Mouse (Mus musculus) lung, postnatal 25 days (tissue): Measurements from ENCODE around the gene Gdf1.

ENCODE experiments used
- DNase-seq: peaks from one replicate; pipeline ENCODE4 v3.0.0; 2022; ENCODE audit warnings: low spot score

Gdf1 gene

DNA sequence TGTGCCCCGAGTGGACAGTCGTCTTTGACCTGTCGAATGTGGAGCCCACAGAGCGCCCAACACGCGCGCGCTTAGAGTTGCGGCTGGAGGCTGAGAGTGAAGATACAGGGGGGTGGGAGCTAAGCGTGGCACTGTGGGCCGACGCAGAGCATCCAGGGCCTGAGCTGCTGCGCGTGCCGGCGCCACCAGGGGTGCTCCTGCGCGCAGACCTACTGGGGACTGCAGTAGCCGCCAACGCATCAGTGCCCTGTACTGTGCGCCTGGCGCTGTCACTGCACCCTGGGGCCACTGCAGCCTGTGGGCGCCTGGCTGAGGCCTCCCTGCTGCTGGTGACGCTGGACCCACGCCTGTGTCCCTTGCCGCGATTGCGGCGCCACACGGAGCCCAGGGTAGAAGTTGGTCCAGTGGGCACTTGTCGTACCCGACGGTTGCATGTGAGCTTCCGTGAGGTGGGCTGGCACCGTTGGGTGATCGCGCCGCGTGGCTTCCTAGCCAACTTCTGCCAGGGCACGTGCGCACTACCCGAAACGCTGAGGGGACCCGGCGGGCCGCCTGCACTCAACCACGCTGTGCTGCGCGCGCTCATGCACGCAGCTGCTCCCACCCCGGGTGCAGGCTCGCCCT, 1.2 kb downstream of the Gdf1 start:
- no peak for DNase-seq

DNA sequence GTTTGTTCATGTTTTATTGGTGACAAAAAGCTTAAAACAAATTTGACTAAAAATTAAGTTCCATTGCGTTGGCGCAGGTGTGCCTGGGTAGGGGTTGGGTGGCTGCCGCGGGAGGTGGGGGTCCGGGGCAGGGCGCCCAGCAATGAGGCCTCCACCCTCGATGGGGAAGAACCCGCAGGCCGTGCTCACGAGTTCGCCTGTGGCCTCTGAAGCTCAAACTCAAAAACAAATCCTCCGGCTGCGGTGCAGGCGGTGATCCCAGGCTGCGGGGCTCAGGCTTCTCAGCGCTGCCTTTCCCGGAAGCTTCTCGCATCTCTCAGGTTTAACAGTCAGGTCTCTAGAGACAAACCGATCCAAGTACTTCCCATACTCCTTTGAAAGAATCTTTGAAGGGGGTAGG, 1.9 kb downstream of the Gdf1 start:
- no peak for DNase-seq

GRCm38 (mm10) chr8:70332070-70332877, 2.7 kb downstream of the Gdf1 start:
- peak; percentile 56 for DNase-seq

- no peak for DNase-seq
These were observed 3.2 kb downstream of the Gdf1 start for GRCm38 (mm10) chr8:70332878-70333202.

- DNase-seq = no peak
These were observed 9.3 kb downstream of the Gdf1 start for GRCm38 (mm10) chr8:70338931-70339330.

DNA sequence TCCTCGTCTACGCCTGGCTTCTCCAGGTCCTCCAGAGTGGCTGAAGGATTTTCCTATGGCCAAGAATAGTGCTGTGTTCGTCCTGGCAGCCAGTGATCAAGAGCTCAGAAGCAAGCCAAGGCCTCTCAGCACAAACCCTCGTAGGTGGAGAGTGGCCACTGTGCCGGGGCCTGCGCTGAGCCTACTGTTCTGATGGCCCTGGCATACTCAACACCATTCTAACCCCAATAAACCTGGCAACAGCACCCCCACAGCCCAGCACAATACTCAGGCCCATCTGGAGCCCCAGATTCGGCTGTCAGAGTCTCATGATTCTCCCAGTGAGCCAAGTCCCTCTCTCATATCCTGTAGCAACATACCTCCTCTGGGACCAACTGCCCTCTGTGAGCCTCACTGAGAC, 11.0 kb downstream of the Gdf1 start:
- no peak for DNase-seq

- DNase-seq = no peak
These were observed 12.4 kb downstream of the Gdf1 start for GRCm38 (mm10) chr8:70342007-70342406.

DNA sequence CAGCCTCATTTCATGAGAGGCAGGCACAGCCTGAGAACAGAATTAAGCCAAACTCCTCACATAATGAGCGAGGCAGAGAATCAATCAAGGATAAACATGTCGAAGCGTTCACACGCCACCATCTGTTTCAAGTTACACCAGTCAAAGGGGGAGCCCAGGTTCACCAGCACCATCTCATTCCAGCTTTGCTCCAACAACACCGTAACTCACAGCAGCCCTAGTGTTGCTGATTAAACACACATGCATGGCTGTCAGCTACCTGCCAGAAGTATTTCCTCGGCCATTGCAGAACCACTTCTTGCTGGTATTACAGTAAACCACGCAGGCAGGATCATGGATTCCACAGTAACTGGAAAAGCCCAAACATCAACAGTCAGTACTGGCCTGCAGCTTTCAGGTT, 13.5 kb downstream of the Gdf1 start:
- DNase-seq = no peak

DNA sequence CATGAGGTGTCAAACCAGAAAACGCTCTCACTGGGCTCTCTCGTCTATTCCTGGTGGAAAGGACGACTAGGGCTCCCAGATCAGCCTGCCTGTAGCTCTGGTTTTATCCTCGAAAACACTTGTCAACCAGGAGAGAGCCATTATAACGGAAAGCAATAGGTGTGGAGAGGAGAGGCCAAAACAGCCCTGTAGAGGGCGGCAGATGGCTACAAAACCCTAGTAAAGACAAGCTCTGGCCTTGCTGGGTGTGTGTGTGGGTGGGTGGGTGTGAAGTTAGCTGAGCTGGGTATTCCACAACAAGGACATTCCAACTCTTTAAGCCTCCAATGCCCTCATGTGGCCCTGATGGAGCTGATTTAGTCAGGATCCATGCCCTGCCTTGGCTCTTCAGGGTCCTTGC, 14.1 kb downstream of the Gdf1 start:
- no peak for DNase-seq

DNA sequence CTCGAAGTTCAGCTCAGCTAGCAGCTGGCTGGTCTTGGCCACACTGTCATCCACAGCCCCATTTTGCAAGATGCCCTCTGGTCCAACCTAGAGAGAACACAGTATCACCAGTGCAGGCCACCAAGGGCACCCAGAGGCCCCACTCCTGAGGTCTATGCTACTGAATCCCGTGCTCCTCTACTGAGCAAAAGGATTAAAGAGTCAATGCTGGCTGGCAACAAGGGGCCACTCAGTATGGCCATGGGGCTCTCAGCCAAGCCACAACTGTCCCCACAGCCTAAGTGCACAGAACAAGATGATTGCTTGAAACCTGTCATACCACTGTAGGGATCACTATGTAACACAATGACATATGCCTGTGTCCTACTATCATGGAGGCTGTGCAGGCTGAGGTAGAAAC, 14.7 kb downstream of the Gdf1 start:
- DNase-seq = no peak

GRCm38 (mm10) chr8:70347443-70347842, 17.8 kb downstream of the Gdf1 start:
- DNase-seq = no peak

DNA sequence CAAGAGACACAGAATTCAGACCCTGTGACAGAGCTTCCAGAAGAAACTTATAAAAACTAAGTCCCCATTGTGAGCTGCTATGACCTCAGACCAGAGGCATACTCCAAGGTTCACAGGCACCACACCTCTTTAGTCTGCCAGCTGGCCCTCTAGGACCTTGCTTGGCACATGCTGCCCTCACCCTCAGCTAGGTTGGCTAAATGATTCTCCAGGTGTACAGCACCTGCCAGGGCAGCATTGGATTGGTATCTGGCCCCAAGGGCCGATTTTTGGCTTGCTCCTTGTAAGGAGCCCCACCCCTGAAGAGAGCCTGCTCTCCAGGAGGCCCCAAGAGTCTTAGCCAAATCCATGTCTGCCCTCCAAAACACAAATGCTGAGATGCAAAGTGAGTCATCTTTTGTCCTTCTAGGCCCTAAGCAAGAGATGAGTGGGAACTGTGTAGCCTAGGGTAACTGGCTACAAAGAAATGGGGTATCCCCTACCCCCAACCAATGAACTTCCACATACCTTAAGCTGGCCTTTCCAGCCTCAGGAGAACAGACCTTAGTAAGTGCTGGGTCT, 18.3 kb downstream of the Gdf1 start:
- no peak for DNase-seq

GRCm38 (mm10) chr8:70351035-70351999, 21.7 kb downstream of the Gdf1 start:
- DNase-seq = no peak

DNA sequence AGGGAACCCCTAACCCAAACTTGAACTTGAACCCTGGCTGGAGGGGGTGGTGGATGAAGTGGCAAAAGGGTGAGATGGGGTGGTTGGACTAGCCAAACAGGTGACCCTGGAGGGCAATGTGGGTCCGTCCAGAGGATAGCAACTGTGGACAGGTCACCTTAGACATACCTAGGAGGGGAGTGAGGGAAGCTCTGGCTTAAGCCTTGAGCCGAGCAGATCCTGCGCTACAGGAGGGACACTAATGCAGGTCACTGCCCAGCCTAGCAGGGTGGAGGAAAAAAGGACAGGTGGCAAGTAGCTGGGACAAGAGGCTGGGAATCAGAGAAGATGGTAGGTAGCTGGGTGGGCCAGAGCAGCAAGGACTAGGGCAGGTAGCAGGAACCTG, 22.4 kb downstream of the Gdf1 start:
- no peak for DNase-seq

GRCm38 (mm10) chr8:70352657-70353151, 23.1 kb downstream of the Gdf1 start:
- no peak for DNase-seq

- DNase-seq = peak; percentile 99
These were observed 23.7 kb downstream of the Gdf1 start, which contains the start of gene Upf1 for GRCm38 (mm10) chr8:70353194-70353817. Upf1 (minus strand) TSS chr8:70353278.

DNA sequence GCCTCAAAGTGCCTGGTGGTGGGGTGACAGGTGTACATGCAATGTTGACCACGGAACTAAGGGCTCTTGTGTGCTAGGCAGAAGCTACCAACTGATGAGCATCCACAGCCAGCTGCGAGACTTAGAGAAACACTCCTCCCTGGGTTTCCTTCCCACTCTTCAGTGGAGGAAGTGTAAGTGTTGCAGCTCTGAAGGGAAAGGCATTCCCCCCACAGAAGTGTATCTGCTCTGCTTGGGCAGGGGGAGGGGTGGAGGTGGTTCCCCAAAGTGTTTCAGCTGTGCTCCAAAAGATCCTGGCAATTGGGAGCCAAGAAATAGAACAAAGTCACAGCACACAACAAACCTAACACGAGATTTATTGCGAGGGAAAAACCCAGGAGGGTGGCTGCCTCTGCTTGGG, 24.4 kb downstream of the Gdf1 start:
- no peak for DNase-seq

DNA sequence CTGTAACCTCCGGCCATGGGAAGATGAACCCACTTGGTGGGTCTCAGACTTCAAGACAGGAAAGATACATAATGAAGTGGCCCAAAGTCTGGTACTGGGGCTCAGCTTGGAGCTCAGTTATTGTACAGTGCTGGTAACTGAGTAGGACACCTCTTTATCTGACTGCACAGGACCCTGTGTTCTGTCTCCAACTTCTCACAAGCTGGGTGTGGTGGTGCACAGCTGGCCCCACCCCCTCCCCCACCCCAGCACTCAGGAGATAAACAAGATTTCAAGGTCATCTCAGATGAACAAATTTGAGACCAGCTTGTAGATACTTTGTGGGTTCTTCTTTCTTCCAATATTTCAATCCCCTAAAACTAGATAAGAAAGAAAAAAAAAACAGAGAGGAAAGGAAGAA, 26.5 kb downstream of the Gdf1 start:
- DNase-seq = no peak

DNA sequence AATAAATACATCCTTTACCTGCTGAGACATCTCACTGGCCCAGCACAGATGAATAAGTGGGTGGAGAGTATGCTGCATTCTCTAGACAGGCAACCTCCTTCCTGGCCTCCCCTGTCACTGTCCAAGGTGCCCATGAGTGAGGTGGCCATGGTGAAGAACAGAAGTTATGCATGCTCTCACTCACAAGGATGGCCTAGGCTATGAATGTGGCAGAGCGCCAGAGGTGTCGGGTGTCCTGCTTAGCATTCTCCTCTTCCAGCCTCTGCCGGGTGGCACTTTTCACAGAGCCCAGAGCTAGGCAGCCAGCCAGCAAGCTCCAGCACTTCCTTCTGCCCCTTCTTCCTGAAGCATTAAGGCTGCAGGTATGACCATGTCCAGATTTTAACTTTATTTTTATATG, 29.8 kb downstream of the Gdf1 start:
- no peak for DNase-seq

GRCm38 (mm10) chr8:70360769-70361168, 31.2 kb downstream of the Gdf1 start:
- no peak for DNase-seq

- DNase-seq = no peak
These were observed 31.9 kb downstream of the Gdf1 start for GRCm38 (mm10) chr8:70361484-70362032.
